Mouse (Mus musculus): ENCODE measurements around the gene Cfl2.
"Not testable (repeated sequence)": the region's sequence is repeated elsewhere in the genome, so short reads cannot be mapped to it uniquely, and the experiment has no call there.

Gene Cfl2

DNA sequence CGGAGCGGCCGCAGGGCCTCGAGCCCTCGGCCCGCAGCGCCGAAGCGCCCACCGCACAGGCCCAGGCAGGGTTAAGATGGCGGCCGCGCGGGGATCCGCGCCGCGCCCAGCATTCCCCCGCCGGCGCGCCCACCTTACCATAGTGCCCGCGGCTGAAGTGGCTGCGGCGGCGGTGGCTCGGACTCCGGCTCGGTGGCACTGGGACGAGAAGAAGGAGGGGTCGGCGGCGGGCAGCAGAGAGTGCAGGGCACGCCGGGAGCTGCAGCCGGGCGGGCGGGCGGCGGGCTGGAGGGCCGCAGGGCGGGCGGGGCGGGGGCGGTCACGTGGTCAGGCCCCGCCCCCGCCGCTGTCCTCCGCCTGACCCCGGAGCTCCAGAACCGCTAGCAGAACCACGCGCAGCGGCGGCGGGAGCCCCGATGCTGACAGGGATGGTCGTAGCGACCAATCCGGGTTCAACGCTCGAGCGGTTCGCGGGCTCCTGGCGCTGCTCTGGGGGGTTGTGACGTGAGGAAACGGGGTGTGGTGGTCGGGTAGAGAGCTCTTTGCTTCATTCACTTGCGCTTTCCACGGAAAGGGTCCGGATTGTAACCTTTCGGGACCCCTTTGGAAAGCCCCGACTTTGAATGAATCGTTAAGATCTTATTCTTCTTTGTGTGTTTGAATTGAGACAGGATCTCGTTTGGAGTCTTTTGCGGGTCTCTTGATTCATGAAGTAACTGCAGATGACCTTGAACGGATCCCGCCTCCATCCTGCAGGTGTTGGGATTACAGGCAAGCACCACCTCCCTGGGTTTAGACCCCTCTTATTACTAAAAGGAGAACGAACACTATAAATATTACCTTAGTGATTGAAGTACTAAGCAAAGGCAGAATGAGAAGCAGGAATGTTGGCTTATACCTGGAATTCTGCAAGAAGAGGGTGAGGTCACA lies at the start of gene Cfl2:
Gene Cfl2, minus strand, starts transcription at position 272 of the 930 bp plus-strand sequence.
- DNase-seq (ENCODE audit: low read depth, low spot score), result peak; percentile 52

DNA sequence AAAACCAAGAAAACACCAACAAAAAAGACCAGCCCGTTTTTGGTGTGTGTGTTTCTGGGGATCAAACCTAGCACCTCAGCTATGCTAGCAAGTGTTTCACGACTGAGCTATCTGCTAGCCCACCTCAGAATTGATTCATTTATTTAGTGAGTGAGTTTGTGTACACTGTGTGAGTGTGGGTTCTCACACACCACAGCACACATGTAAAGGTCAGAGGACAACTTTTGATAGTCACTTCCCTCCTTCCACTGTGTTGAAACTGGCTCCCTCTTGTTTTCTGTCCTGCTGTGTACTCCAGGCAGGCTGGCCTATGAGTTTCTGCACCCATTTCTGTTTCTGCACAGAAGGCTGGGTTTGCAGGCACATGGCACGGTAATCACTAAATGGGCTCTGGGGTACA lies 47.7 kb upstream of the Cfl2 start:
- DNase-seq (ENCODE audit: low read depth, low spot score), result no peak

DNA sequence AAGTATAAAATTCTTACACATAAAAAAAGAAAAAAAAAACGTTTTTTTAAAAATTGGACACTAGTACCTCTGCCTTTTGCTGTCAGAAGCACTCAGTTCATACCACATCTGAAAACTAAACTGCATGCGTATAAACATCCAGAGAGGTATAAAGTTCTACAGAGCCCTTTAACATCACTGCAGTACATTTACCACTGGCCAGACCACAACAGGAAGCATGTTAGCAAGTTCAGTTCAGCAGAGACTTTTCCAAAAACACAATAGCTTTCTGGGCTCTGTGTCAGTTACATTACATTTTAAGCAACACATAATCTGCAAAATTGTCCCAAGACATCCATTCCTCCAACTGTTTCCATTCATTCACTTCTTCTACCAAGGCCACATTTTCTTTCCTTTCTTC lies 29.9 kb upstream of the Cfl2 start:
- not testable (repeated sequence) for DNase-seq (ENCODE audit: low read depth, low spot score)

DNA sequence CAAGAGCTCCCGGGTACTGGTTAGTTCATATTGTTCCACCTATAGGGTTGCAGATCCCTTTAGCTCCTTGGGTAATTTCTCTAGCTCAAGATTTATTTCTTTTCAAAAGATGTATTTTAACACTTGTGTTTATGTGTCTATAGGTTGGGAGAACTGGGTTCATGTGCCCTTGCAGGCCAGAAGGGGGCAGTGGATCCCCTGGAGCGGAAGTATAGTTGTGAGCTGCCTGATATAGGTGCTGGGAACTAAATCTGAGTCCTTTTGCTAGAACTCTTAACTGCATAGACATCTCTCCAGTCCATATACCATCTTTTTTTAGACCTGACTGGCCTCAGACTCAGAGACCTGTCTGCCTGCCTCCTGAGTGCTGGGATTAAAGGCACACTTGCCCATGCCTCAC lies 27.7 kb upstream of the Cfl2 start:
- no peak for DNase-seq (ENCODE audit: low read depth, low spot score)

DNA sequence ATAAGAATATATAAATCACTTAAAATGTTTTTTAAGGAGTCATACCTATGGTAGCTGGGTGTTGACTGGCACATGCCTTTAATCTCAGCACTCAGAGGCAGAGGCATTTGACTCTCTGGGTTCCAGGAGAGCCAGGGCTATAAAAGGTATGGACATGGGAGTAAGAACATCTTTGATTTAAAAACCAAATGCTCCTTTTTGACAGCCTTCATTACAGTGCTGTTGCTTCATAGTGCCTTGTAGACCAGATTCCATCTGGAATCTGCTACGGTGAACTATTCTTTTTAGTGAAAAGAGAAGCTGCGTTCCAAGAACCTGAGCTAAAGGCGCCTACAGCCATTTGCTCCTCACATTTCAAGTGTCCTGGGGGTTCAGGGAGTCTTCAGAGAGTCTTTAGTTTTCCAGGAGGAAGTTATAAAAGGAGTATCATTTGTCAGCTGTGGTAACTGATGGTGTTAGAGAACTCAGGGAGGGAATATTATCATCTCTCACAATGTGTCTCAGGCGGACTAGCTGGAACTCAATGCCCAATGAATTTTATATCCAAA lies 25.0 kb upstream of the Cfl2 start:
- DNase-seq (ENCODE audit: low read depth, low spot score), result no peak

DNA sequence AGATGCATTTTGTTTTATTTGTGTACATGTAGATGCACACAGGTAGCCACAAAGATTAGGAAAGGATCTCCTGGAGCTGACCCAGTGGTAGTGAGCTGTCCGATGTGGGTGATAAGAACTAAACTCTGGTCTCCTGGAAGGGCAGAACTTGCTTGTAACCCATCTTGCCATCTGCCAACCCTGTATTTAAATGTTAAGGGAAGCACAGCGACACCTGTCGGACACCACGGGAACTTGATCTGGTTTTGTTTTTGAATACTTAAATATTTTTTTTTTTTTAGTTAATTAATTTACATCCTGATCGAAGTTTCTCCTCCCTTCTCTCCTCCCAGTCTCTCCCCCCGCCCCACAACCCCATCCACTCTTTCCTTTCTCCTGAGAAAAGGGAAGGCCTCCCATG lies 17.0 kb upstream of the Cfl2 start:
- DNase-seq (ENCODE audit: low read depth, low spot score), result peak; percentile 33

DNA sequence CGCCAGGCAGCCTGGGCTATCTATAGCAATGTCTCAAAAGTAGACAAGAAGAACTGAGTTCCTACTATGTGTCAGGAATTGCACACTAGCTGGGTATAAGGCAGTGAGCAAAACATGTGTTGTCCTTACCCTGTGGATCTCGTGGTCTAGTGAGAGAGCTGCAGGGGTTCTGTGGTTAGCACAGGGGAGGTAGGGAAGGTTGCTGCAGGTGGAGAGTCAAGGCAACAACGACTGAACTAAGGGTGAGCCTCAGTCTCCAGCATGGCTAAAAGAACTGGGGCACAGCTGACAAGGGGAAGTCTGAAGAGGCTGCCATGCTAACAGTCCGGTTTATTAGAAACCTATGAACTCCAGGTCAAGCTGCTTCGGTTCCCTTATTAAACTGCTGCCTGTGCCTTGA lies 16.5 kb upstream of the Cfl2 start:
- no peak for DNase-seq (ENCODE audit: low read depth, low spot score)

DNA sequence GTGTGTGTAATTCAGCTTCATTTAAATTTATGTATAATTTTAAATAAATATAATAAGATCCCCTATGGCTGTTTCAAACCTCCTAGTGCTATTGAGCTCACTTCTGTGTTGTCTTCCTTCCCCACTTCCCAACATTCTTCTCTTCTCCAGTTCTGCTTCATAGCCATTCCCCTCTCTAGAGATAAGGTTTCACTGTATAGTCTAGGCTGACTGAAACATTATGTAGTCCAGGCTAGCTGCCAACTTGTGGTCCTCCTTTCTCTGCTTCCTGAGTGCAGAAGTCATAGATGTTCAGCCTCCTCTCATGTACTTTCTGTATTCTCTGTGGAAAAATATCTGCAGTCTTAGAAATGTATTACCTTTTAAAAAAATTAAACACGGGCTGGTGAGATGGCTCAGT lies 15.2 kb upstream of the Cfl2 start:
- DNase-seq (ENCODE audit: low read depth, low spot score), result no peak

DNA sequence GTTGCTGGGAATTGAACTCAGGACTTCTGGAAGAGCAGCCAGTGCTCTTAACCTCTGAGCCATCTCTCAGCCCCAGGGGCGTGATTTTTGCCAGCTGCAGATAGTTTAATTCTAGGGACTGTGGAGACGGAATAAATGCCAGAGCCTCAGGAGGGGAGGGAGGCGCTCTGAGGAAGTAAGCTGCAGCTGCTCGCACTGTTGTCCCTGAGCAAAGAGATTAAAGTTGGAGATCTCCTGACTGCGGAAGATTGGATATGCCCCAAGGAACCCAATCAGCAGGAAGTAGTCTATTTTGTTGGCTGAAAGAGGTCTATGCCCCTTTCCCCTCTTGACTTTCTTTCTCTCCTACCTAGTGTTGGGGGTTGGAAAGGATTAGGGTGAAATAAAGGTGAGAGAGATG lies 14.2 kb upstream of the Cfl2 start:
- DNase-seq (ENCODE audit: low read depth, low spot score), result no peak

DNA sequence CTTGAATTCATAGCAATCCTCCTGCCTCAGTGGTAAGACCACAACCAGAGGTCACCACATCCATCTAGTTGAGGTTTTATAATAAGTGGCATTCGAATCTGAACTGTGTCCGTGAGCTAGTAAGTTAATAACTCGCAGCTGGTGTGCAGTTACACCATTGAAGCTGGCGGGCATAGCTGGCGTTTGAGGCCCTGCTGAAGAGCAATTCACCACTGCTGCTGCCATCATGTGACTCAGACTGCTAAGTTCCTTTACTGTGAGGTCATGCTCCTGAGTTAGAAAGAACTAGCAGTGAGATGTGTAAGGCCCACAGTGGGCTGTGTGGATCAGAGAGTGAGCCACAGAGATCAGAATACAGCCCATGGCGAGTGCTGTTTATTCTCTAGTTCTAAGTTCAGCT lies 12.0 kb upstream of the Cfl2 start:
- DNase-seq (ENCODE audit: low read depth, low spot score), result no peak

DNA sequence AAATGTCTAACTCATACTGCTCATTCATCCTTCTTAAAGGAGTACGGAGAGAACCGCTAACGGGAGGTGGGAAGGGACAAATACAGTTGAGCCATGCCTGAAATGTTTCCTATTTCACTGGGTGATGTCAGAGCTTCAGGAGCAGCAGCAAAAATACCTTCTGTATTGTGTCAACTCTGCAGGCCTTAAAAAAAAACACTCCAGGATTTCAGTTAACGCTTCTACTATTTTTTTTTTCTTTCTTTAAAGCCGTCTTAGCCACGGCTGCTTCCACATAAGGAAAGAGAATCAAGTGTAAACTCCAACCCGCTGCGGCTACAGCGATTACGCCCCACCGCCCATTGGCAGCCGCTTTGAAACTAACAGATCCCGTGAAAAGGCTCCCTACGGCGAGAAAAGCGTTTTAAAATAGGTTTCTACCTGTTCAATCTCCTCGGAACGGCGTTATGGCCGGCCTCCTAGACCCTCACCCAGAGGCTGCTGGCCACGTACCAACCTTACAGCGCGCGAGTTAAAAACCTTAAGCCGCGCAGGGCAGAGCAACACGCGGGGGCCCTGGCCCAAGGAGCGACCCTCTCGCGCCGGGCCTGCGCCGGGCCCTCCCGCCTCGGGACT lies 579 bp downstream of the Cfl2 start:
- DNase-seq (ENCODE audit: low read depth, low spot score), result peak; percentile 13

DNA sequence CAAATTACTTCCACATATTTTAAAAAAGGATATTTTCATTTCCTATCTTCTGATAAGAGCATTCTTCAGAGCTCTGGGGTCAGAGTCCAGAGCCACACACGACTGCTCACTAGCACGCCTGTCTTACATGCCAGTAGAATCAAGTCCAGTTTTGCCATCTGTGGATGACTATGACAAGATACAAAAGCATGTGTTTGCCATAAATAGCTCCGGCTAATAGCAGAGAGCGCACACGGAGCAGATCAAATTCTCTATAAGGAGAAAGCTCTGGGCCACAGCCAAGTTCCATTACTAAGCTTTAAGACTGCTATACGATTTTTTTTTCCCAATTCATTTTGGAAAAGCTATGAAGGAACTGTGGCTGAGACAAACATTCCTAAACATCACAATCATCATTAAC lies 3.1 kb downstream of the Cfl2 start:
- DNase-seq (ENCODE audit: low read depth, low spot score), result no peak

DNA sequence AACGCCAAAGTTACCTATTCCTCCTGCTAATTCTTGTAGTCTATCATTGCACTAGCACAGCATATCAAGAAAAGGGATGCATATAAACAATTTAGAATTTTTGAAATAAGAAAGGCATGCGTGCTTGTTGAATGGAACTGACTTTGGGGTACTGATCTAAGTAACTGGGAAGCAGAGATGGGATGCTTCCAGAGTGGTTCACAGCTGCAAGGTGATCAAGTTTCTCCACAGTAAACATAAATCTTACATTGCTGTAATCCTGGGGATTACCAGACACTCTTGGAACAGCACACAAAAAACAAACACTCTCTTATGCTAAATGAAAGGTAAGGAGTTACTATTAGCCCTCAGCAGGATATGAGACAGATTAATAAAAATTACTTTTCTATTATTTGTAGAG lies 12.1 kb downstream of the Cfl2 start:
- no peak for DNase-seq (ENCODE audit: low read depth, low spot score)

DNA sequence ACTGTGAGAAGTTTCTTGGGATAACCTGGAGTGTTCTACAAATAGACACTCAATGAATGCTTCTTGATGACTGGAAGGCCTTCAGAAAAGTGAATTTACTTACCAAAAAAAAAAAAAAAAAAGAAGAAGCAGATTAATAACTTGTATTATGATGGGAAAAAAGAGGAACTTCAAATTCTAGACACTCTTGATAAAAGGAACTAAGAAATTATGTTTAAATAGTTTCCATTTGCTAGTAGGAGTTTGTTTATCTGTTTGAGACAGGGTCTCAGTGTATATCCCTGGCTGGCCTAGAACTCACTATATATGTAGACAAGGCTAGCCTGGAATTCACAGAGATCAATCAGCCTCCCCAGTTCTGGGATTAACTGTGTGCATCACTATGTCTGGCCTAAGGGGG lies 18.3 kb downstream of the Cfl2 start:
- no peak for DNase-seq (ENCODE audit: low read depth, low spot score)

DNA sequence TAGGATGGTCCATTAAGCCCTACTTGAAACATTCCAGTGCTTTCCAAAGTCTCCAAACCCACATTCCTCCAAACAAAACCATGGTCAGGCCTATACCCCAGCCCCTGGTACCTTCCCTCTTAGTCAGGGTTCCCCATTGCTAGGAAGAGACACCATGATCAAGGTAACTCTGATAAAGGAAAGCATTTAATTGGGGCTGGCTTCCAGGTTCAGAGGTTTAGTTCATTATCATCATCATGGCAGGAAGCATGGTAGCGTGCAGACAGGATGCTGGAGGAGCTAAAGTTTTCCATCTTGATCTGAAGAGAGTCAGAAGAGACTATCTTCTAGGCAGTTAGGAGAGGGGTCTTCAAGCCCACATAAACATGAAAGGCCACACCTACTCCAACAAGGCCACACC lies 21.1 kb downstream of the Cfl2 start:
- DNase-seq (ENCODE audit: low read depth, low spot score), result no peak

DNA sequence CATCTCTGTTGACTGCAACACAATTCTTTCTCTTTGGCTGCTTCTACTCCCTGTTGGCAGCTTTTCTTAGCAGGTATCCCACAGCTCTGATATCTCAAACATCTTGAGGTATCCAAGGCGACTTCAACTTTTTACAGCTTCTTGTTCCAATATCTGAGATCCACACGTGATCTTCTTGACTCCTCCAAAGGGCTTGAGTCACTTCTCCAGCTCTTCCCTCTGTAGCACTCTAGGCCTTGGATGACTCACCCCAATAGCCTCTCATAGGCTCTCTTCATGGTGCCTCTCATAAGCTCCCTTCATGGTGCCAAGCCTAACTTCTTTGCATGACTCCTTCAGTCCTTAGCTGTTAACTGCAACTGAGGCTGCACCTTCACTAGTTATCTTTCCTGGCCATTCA lies 22.9 kb downstream of the Cfl2 start:
- DNase-seq (ENCODE audit: low read depth, low spot score), result no peak

DNA sequence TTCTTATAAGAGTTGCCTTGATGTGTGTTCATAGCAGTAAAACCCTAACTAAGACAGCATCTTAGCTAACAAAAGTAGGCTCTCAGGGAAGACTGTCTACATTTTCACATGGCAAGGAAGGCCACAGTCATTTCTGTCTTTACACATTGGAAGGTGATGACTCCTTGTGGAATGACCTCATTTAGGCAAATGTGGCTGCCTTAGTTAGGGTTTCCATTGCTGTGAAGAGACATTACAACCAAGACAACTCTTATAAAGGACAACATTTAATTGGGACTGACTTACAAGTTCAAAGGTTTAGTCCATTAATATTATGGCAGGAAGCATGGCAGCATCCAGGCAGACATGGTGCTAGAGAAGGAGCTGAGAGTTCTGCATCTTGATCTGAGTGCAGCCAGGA lies 23.7 kb downstream of the Cfl2 start:
- DNase-seq (ENCODE audit: low read depth, low spot score), result no peak

DNA sequence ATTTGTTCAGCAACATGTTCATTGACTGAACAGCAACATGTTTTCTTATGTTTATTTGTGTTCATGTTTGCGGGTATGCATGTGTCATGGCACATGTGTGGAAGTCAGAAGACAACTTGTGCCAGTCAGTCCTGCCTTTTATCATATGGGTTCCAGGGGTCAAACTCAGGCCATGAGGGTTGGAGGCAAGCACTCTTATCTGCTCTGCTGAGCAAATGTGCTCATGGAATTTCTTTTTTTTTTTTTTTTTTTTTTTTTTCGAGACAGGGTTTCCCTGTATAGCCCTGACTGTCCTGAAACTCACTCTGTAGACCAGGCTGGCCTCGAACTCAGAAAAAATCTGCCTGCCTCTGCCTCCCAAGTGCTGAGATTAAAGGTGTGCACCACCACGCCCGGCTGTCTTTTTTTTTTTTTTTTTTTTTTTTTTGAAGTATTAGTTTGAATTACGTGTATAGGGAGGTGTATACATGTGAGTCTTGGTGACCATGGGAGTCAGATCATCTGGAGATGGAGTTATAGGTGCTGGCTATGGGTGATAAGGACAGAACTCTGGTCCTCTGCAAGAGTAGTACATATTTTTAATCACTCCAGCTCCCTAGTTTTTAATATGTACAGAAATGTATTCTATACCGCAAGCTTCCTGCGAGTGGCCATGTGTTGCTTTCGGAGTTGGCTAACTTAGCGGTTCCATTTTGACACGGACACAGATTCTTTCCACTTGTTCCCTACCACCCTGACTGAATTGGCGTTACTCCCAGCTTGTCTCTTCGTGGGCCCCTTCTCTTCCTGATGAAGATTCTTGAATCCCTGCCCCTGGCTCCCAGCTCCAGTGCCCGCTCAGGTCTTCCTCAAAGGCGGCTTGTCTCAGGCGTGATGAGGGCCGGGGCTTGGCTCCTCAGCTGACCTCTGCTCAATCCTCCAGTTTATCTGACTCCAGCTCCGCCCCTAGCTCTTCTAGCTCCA lies 26.8 kb downstream of the Cfl2 start:
- DNase-seq (ENCODE audit: low read depth, low spot score), result no peak

DNA sequence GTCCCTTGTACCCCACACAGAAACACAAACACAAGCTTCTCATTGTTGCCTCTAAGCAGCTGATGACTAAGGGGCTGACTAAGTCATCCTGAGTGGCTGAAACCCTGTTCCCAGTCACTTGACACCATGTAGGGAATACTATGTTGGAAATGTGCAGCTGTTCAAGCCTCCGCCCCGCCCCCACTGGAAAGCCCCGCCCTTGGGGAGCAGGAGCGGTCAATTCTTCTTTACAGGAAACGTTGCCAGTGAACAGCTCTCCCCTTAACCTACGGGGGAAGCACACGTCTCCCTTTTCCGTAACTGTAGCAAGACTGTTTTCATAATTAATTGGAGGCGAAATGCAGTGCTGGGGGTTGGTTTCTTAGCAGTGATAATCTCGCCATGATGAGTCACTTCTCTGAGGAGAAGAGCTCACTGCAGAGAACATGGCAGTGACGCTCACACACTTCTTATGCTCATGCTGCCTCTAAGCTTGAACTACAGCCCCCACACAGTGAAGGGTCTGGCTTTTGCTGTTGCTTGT lies 27.7 kb downstream of the Cfl2 start:
- peak; percentile 39 for DNase-seq (ENCODE audit: low read depth, low spot score)

DNA sequence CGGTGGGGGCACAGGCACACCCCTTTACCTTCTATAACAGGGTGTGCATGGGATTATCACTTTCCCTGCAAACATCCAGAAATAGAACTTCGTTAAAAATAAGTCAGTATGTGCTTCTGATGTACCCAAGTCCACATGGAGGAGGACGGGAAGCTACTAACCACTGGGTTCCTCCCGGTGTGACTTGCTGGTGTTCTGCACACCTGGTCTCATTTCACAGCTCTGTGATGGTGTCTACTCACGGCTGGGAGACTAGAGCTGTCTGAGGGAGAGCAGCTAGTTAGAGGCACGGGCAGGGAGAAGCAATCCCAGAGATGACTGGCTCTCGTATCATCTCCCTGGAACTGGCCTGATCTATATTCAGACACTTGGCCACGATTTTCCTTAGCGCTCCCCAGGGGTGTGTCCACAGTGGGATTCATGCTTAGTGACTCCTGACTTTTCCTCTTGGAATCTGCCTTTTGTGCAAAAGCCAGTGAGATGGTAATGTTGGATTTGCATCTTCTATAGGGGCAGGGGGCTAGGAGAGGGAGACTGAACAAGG lies 28.7 kb downstream of the Cfl2 start:
- DNase-seq (ENCODE audit: low read depth, low spot score), result no peak

DNA sequence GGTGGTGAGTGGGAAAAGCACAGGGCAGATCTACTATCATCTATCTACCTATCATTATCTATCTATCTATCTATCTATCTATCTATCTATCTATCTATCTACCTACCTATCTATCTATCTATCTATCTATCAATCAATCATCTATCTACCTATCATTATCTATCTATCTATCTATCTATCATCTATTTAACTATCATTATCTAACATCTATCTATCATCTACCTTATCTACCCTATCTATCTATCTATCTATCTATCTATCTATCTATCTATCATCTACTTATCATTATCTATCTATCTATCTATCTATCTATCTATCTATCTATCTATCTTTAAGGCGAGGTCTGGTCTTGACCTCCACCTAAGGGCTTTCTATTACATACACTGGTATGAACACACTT lies 30.8 kb downstream of the Cfl2 start:
- not testable (repeated sequence) for DNase-seq (ENCODE audit: low read depth, low spot score)
